Mouse (Mus musculus): Measurements from ENCODE around the gene Gm10428. TPM values are rescaled to one million over a fixed set of nuclear protein-coding genes. Genes with fewer than 3 reads are reported as not detected.
A peak's percentile ranks its signal among the peaks of the same experiment; 100 is the strongest.
"Not testable (repeated sequence)": the region's sequence is repeated elsewhere in the genome, so short reads cannot be mapped to it uniquely, and the experiment has no call there.

Gm10428 gene
- polyA plus RNA-seq, 1 experiment from 2014 or later: not detected

GRCm38 (mm10) chr11:62748062-62748461, 4.8 kb upstream of the Gm10428 start:
- Histone ChIP-seq H3K27ac (no peak overlapping the region), H3K4me3 (no peak overlapping the region), H3K27me3 (ENCODE audit: insufficient read depth, poor library complexity, severe bottlenecking) (peaks cover 38% of the 10 kb centered on the region), H3K9me3 (no peaks in the 10 kb centered on the region), H3K4me1 (replicated peaks) (peaks cover 10% of the 10 kb centered on the region; the same call in 1 of the 2 replicates), H3K36me3 (no peaks in the 10 kb centered on the region)
- no peak for DNase-seq (ENCODE audit: low spot score)
- 81% methylated on average over 4 of the region's 4 CpGs for WGBS

GRCm38 (mm10) chr11:62749445-62749844, 3.5 kb upstream of the Gm10428 start:
- Histone ChIP-seq H3K4me1 (replicated peaks) (peaks cover 10% of the 10 kb centered on the region; the same call in 1 of the 2 replicates), H3K27me3 (ENCODE audit: insufficient read depth, poor library complexity, severe bottlenecking) (peaks cover 38% of the 10 kb centered on the region)
- DNase-seq (ENCODE audit: low spot score); H3K36me3 ChIP-seq; H3K4me3 ChIP-seq; H3K9me3 ChIP-seq; H3K27ac ChIP-seq: not testable (repeated sequence)
- 90% methylated on average over 13 of the region's 13 CpGs for WGBS

- Histone ChIP-seq H3K4me3 (no peak overlapping the region), H3K9me3 (no peaks in the 10 kb centered on the region), H3K27ac (no peak overlapping the region), H3K4me1 (replicated peaks) (peaks cover 8% of the 10 kb centered on the region), H3K36me3 (no peaks in the 10 kb centered on the region), H3K27me3 (ENCODE audit: insufficient read depth, poor library complexity, severe bottlenecking) (peaks cover 36% of the 10 kb centered on the region)
- WGBS: 79% methylated on average over 11 of the region's 11 CpGs
- DNase-seq (ENCODE audit: low spot score): no peak
Measured at GRCm38 (mm10) chr11:62752191-62752590, 709 bp upstream of the Gm10428 start.

GRCm38 (mm10) chr11:62756456-62757142, 3.7 kb downstream of the Gm10428 start:
- 9% methylated on average over 36 of the region's 36 CpGs for WGBS
- H3K36me3 ChIP-seq: no peaks in the 10 kb centered on the region
- peak; percentile 97 for DNase-seq (ENCODE audit: low spot score)
- no peaks in the 10 kb centered on the region for H3K9me3 ChIP-seq
- H3K4me1 ChIP-seq (replicated peaks): peaks cover 11% of the 10 kb centered on the region
- 0 out of 2 replicates have a peak overlapping the region, but pooled peaks have one; percentile 1 for H3K27ac ChIP-seq
- peaks cover 28% of the 10 kb centered on the region for H3K27me3 ChIP-seq (ENCODE audit: insufficient read depth, poor library complexity, severe bottlenecking)
- peak overlapping the region; percentile 34 for H3K4me3 ChIP-seq

GRCm38 (mm10) chr11:62757143-62757507, 4.2 kb downstream of the Gm10428 start:
- H3K4me3 ChIP-seq: peak overlapping the region; percentile 34
- 0 out of 2 replicates have a peak overlapping the region, but pooled peaks have one; percentile 1 for H3K27ac ChIP-seq
- WGBS: 6% methylated on average over 7 of the region's 7 CpGs
- peaks cover 11% of the 10 kb centered on the region for H3K4me1 ChIP-seq (replicated peaks)
- DNase-seq (ENCODE audit: low spot score): no peak
- H3K27me3 ChIP-seq (ENCODE audit: insufficient read depth, poor library complexity, severe bottlenecking): peaks cover 28% of the 10 kb centered on the region
- no peaks in the 10 kb centered on the region for H3K36me3 ChIP-seq
- no peaks in the 10 kb centered on the region for H3K9me3 ChIP-seq

GRCm38 (mm10) chr11:62757906-62758305, 5.0 kb downstream of the Gm10428 start:
- peaks cover 11% of the 10 kb centered on the region for H3K4me1 ChIP-seq (replicated peaks)
- DNase-seq (ENCODE audit: low spot score): no peak
- no peak overlapping the region for H3K4me3 ChIP-seq
- no peaks in the 10 kb centered on the region for H3K36me3 ChIP-seq
- H3K27ac ChIP-seq: no peak overlapping the region
- 79% methylated on average over 6 of the region's 6 CpGs for WGBS
- H3K9me3 ChIP-seq: no peaks in the 10 kb centered on the region
- peaks cover 28% of the 10 kb centered on the region for H3K27me3 ChIP-seq (ENCODE audit: insufficient read depth, poor library complexity, severe bottlenecking)

GRCm38 (mm10) chr11:62758491-62758890, 5.6 kb downstream of the Gm10428 start:
- DNase-seq (ENCODE audit: low spot score): no peak
- peaks cover 28% of the 10 kb centered on the region for H3K27me3 ChIP-seq (ENCODE audit: insufficient read depth, poor library complexity, severe bottlenecking)
- 91% methylated on average over 11 of the region's 11 CpGs for WGBS
- H3K36me3 ChIP-seq: no peaks in the 10 kb centered on the region
- H3K9me3 ChIP-seq: no peaks in the 10 kb centered on the region
- no peak overlapping the region for H3K27ac ChIP-seq
- H3K4me1 ChIP-seq (replicated peaks): peaks cover 11% of the 10 kb centered on the region
- no peak overlapping the region for H3K4me3 ChIP-seq

GRCm38 (mm10) chr11:62760755-62761457, 8.0 kb downstream of the Gm10428 start:
- no peak for DNase-seq (ENCODE audit: low spot score)
- Histone ChIP-seq H3K9me3 (0 out of 2 replicates have a peak, but pooled peaks cover 1% of the 10 kb centered on the region), H3K36me3 (no peaks in the 10 kb centered on the region), H3K27me3 (ENCODE audit: insufficient read depth, poor library complexity, severe bottlenecking) (peaks cover 18% of the 10 kb centered on the region), H3K4me1 (replicated peaks) (peaks cover 11% of the 10 kb centered on the region), H3K4me3 (no peak overlapping the region), H3K27ac (no peak overlapping the region)
- WGBS: 78% methylated on average over 9 of the region's 9 CpGs

- Histone ChIP-seq H3K27me3 (ENCODE audit: insufficient read depth, poor library complexity, severe bottlenecking) (no peaks in the 10 kb centered on the region), H3K9me3 (peaks cover 70% of the 10 kb centered on the region), H3K27ac (no peak overlapping the region), H3K4me1 (replicated peaks) (no peaks in the 10 kb centered on the region), H3K36me3 (peaks cover 69% of the 10 kb centered on the region), H3K4me3 (no peak overlapping the region)
- DNase-seq (ENCODE audit: low spot score): no peak
- 93% methylated on average over 7 of the region's 7 CpGs for WGBS
Measured at GRCm38 (mm10) chr11:62776510-62776909, 23.6 kb downstream of the Gm10428 start.

- H3K27ac ChIP-seq: peak within 1 kb of the TSS; percentile 90
- peak; percentile 94 for DNase-seq (ENCODE audit: low spot score)
- H3K4me1 ChIP-seq (replicated peaks): peaks cover 10% of the 10 kb centered on the region
- WGBS: 6% methylated on average over 34 of the region's 34 CpGs
- H3K27me3 ChIP-seq (ENCODE audit: insufficient read depth, poor library complexity, severe bottlenecking): no peaks in the 10 kb centered on the region
- H3K4me3 ChIP-seq: peak within 1 kb of the TSS; percentile 60
- H3K36me3 ChIP-seq: peaks cover 38% of the 10 kb centered on the region
- H3K9me3 ChIP-seq: peaks cover 7% of the 10 kb centered on the region; the same call in 1 of the 2 replicates
Measured at GRCm38 (mm10) chr11:62788935-62789616, 36.2 kb downstream of the Gm10428 start, which contains the start of gene Zfp286. Zfp286 (minus strand) TSS chr11:62789462.

GRCm38 (mm10) chr11:62789617-62789936, 36.7 kb downstream of the Gm10428 start:
- Histone ChIP-seq H3K36me3 (peaks cover 33% of the 10 kb centered on the region), H3K9me3 (peaks cover 2% of the 10 kb centered on the region; the same call in 1 of the 2 replicates), H3K4me3 (peak overlapping the region; percentile 60), H3K27me3 (ENCODE audit: insufficient read depth, poor library complexity, severe bottlenecking) (no peaks in the 10 kb centered on the region), H3K4me1 (replicated peaks) (peaks cover 10% of the 10 kb centered on the region), H3K27ac (peak overlapping the region; percentile 90)
- 54% methylated on average over 3 of the region's 3 CpGs for whole genome bisulfite sequencing
- no peak for DNase-seq (ENCODE audit: low spot score)
